ENCODE assay signal across 13 mouse cellular contexts in genomic region chr5:77805796-77806195, GRCm38 (mm10).
"Had no signal": no experiment of that assay in that cellular context is flagged by ENCODE, and none has a peak within 500 bp of the region (broad histone marks: within the 10 kb centered on the region; RNA-seq: fewer than 3 reads in every experiment).

No protein-coding gene starts in this region.

- H3K4me2 ChIP-seq: limb, embryonic 13.5 days; neural tube, embryonic 13.5 days had no signal

- H3K4me3 ChIP-seq: limb, embryonic 13.5 days; neural tube, embryonic 13.5 days had no signal

- H3K27me3 ChIP-seq: limb, embryonic 13.5 days; neural tube, embryonic 13.5 days had no signal

- H3K9ac ChIP-seq: limb, embryonic 13.5 days; liver, embryonic 14.5 days; neural tube, embryonic 13.5 days had no signal

- DNase-seq: kidney, adult 9 months; kidney, postnatal 36 days; left cerebral cortex, postnatal 4 days; lung, adult 18-20 months; retina, postnatal 1 day; right cerebral cortex, postnatal 4 days; spleen, adult 18-20 months; thymus, adult 18-20 months; thymus, postnatal 14 days had no signal

- H3K27ac ChIP-seq: kidney, postnatal 0 days; limb, embryonic 13.5 days; liver, embryonic 14.5 days had no signal

- H3K9me3 ChIP-seq: limb, embryonic 13.5 days; neural tube, embryonic 13.5 days had no signal

- H3K36me3 ChIP-seq: limb, embryonic 13.5 days; neural tube, embryonic 13.5 days had no signal
